Mouse (Mus musculus): ENCODE results near the gene Fra10ac1.

Fra10ac1 gene

GRCm38 (mm10) chr19:38232087-38232486 lies 8.1 kb upstream of the Fra10ac1 start:
- no peak for DNase-seq (ENCODE audit: low spot score in 2 of 2)

- DNase-seq (ENCODE audit: low spot score in 2 of 2): peak in 1 of 2 experiments; percentile 25
Observed at GRCm38 (mm10) chr19:38228699-38229098, 4.7 kb upstream of the Fra10ac1 start.

GRCm38 (mm10) chr19:38224685-38225060 lies 717 bp upstream of the Fra10ac1 start:
- DNase-seq (ENCODE audit: low spot score in 2 of 2): peak; percentile 69 to 78

- DNase-seq (ENCODE audit: low spot score in 2 of 2): no peak
Observed at GRCm38 (mm10) chr19:38223356-38223904, 526 bp downstream of the Fra10ac1 start.

GRCm38 (mm10) chr19:38217696-38218095 lies 6.3 kb downstream of the Fra10ac1 start:
- no peak for DNase-seq (ENCODE audit: low spot score in 2 of 2)

- peak in 1 of 2 experiments; percentile 55 for DNase-seq (ENCODE audit: low spot score in 2 of 2)
Observed at GRCm38 (mm10) chr19:38206669-38207068, 17.3 kb downstream of the Fra10ac1 start.

- no peak for DNase-seq (ENCODE audit: low spot score in 2 of 2)
Observed at GRCm38 (mm10) chr19:38198731-38199130, 25.2 kb downstream of the Fra10ac1 start.

- no peak for DNase-seq (ENCODE audit: low spot score in 2 of 2)
Observed at GRCm38 (mm10) chr19:38195245-38195644, 28.7 kb downstream of the Fra10ac1 start.

- no peak for DNase-seq (ENCODE audit: low spot score in 2 of 2)
Observed at GRCm38 (mm10) chr19:38191446-38191845, 32.5 kb downstream of the Fra10ac1 start.

- DNase-seq (ENCODE audit: low spot score in 2 of 2): no peak
Observed at GRCm38 (mm10) chr19:38190606-38191005, 33.4 kb downstream of the Fra10ac1 start.

- no peak for DNase-seq (ENCODE audit: low spot score in 2 of 2)
Observed at GRCm38 (mm10) chr19:38187345-38187680, 36.6 kb downstream of the Fra10ac1 start.

- no peak for DNase-seq (ENCODE audit: low spot score in 2 of 2)
Observed at GRCm38 (mm10) chr19:38186631-38187344, 37.2 kb downstream of the Fra10ac1 start.

GRCm38 (mm10) chr19:38179675-38180074 lies 44.3 kb downstream of the Fra10ac1 start:
- DNase-seq (ENCODE audit: low spot score in 2 of 2): no peak

GRCm38 (mm10) chr19:38164633-38165032 lies 59.3 kb downstream of the Fra10ac1 start:
- DNase-seq (ENCODE audit: low spot score in 2 of 2): no peak

GRCm38 (mm10) chr19:38161648-38162354 lies 62.2 kb downstream of the Fra10ac1 start:
- no peak for DNase-seq (ENCODE audit: low spot score in 2 of 2)

GRCm38 (mm10) chr19:38156243-38156642 lies 67.7 kb downstream of the Fra10ac1 start:
- no peak for DNase-seq (ENCODE audit: low spot score in 2 of 2)

- DNase-seq (ENCODE audit: low spot score in 2 of 2): no peak
Observed at GRCm38 (mm10) chr19:38143540-38144271, 80.2 kb downstream of the Fra10ac1 start.
